Comparison of ENCODE assay signal across 9 mouse cellular contexts in genomic region chr3:87988068-87988467, GRCm38 (mm10). TPM values are rescaled to one million over a fixed set of nuclear protein-coding genes. Genes with fewer than 3 reads are reported as not detected.
DNase-seq lines count a peak whose midpoint lies in the region; ATAC-seq and TF ChIP-seq lines count a peak whose summit lies in the region.
"Had no signal": no experiment of that assay in that cellular context is flagged by ENCODE, and none has a peak within 500 bp of the region (broad histone marks: within the 10 kb centered on the region; RNA-seq: fewer than 3 reads in every experiment).

No protein-coding gene starts in this region.

- H3K9me3 ChIP-seq in embryonic facial prominence, embryonic 13.5 days = no peaks in the 10 kb centered on the region
- H3K9me3 ChIP-seq in hindbrain, postnatal 0 days (ENCODE audit: low read length) = no peaks in the 10 kb centered on the region
- H3K9me3 ChIP-seq in neural tube, embryonic 12.5 days = no peaks in the 10 kb centered on the region

- H3K27ac ChIP-seq in layer of hippocampus, adult 2 months = peak overlapping the region; percentile 15; the same call in 1 of the 2 replicates
- no peak overlapping the region for H3K27ac ChIP-seq in embryonic facial prominence, embryonic 13.5 days
- peak overlapping the region; percentile 65 for H3K27ac ChIP-seq in hindbrain, postnatal 0 days
- no peak overlapping the region for H3K27ac ChIP-seq in neural tube, embryonic 12.5 days

- no peak for DNase-seq in layer of hippocampus, adult 2 months (ENCODE audit: low spot score in 2 of 2)
- no peak for DNase-seq in layer of hippocampus, adult 11-12 months (ENCODE audit: low spot score)
- DNase-seq in hindbrain, postnatal 0 days (ENCODE audit: low spot score) = no peak
- no peak for DNase-seq in urinary bladder, postnatal 10 days (ENCODE audit: low spot score)
- DNase-seq in layer of hippocampus, adult 8-10 months (ENCODE audit: low spot score in 2 of 2) = no peak

- peak overlapping the region; percentile 69 for H3K9ac ChIP-seq in embryonic facial prominence, embryonic 13.5 days
- H3K9ac ChIP-seq in hindbrain, postnatal 0 days (replicated peaks; ENCODE audit: low read length) = peak overlapping the region; percentile 39
- peak overlapping the region; percentile 43 for H3K9ac ChIP-seq in neural tube, embryonic 12.5 days

- no peaks in the 10 kb centered on the region for H3K36me3 ChIP-seq in embryonic facial prominence, embryonic 13.5 days
- H3K36me3 ChIP-seq in hindbrain, postnatal 0 days (ENCODE audit: insufficient read depth, low read length) = no peaks in the 10 kb centered on the region
- H3K36me3 ChIP-seq in neural tube, embryonic 12.5 days = no peaks in the 10 kb centered on the region

- no peak for TF ChIP-seq CTCF in layer of hippocampus, adult 2 months (conservative IDR thresholded peaks at IDR 0.05)
- peak; percentile 35; the same call in 1 of the 2 replicates for TF ChIP-seq CTCF in hindbrain, postnatal 0 days (IDR thresholded peaks at IDR 0.05; ENCODE audit: low read depth)

- WGBS in embryonic facial prominence, embryonic 13.5 days = 2% methylated on average over 15 of the region's 15 CpGs
- 8% methylated on average over 15 of the region's 15 CpGs for WGBS in hindbrain, postnatal 0 days
- 10% methylated on average over 15 of the region's 15 CpGs for WGBS in neural tube, embryonic 12.5 days

- H3K4me3 ChIP-seq in layer of hippocampus, adult 2 months = peak overlapping the region; percentile 32; the same call in 1 of the 2 replicates
- peak overlapping the region; percentile 47 for H3K4me3 ChIP-seq in embryonic facial prominence, embryonic 13.5 days
- peak overlapping the region; percentile 30 for H3K4me3 ChIP-seq in hindbrain, postnatal 0 days (ENCODE audit: low read length)
- H3K4me3 ChIP-seq in neural tube, embryonic 12.5 days = peak overlapping the region; percentile 31

- H3K4me2 ChIP-seq in embryonic facial prominence, embryonic 13.5 days = peak overlapping the region; percentile 89
- H3K4me2 ChIP-seq in hindbrain, postnatal 0 days (ENCODE audit: low read depth, low read length) = peak overlapping the region; percentile 60
- peak overlapping the region; percentile 74 for H3K4me2 ChIP-seq in neural tube, embryonic 12.5 days (replicated peaks)

- peaks cover 49% of the 10 kb centered on the region for H3K4me1 ChIP-seq in embryonic facial prominence, embryonic 13.5 days
- H3K4me1 ChIP-seq in hindbrain, postnatal 0 days (ENCODE audit: insufficient read depth, low read length) = peaks cover 10% of the 10 kb centered on the region
- peaks cover 52% of the 10 kb centered on the region for H3K4me1 ChIP-seq in neural tube, embryonic 12.5 days

- H3K27me3 ChIP-seq in embryonic facial prominence, embryonic 13.5 days = peaks cover 56% of the 10 kb centered on the region
- H3K27me3 ChIP-seq in hindbrain, postnatal 0 days (ENCODE audit: insufficient read depth, low read length) = no peaks in the 10 kb centered on the region
- H3K27me3 ChIP-seq in neural tube, embryonic 12.5 days (replicated peaks) = peaks cover 42% of the 10 kb centered on the region

- ATAC-seq in embryonic facial prominence, embryonic 13.5 days (ENCODE audit: insufficient number of reproducible peaks, insufficient read depth, low FRiP score, low TSS enrichment, low read depth) = no peak
- peak; percentile 19 for ATAC-seq in hindbrain, postnatal 0 days
- 0 out of 2 replicates have a peak, but pooled peaks have one; percentile 1 for ATAC-seq in neural tube, embryonic 12.5 days (ENCODE audit: low FRiP score, low read depth)
- no peak for ATAC-seq in inflammation-experienced regulatory T-cells, adult 6 months

RNA-seq across cellular contexts. Expression of gene Bcan, which starts 12.0 kb away (rescaled TPM):
- total RNA-seq in layer of hippocampus, adult 2 months (2021) = 100 to 1,000 TPM; 309 to 328 TPM
- 0.39 and 0.53 TPM in 2 replicates for polyA plus RNA-seq in embryonic facial prominence, embryonic 13.5 days (2015; fragmentation: Nextera tagmentation; extraction: Ambion mirVana)
- total RNA-seq in hindbrain, postnatal 0 days (2014; rRNA removed) = 318 and 347 TPM in 2 replicates
- polyA plus RNA-seq in hindbrain, postnatal 0 days (2015; fragmentation: Nextera tagmentation; extraction: Ambion mirVana) = 229 and 237 TPM in 2 replicates
- polyA plus RNA-seq in neural tube, embryonic 12.5 days (2016; fragmentation: Nextera tagmentation; extraction: Ambion mirVana) = 2.4 and 4.1 TPM in 2 replicates
- polyA plus RNA-seq in inflammation-experienced regulatory T-cells, adult 6 months (2017; shearing (Covaris generic)) = not detected
- total RNA-seq in layer of hippocampus, adult 8-10 months (2022) = 100 to 1,000 TPM; 257 to 304 (median 278) TPM
- total RNA-seq: liver, adult 2 months had no signal
- polyA plus RNA-seq: liver, adult 2 months had no signal

RNA-seq across cellular contexts. Expression of gene Nes, which starts 17.2 kb away (rescaled TPM):
- 1 to 10 TPM; 4.0 to 4.8 TPM for total RNA-seq in layer of hippocampus, adult 2 months (2021)
- 13.8 and 17.7 TPM in 2 replicates for polyA plus RNA-seq in embryonic facial prominence, embryonic 13.5 days (2015; fragmentation: Nextera tagmentation; extraction: Ambion mirVana)
- 37.2 and 40.0 TPM in 2 replicates for total RNA-seq in hindbrain, postnatal 0 days (2014; rRNA removed)
- polyA plus RNA-seq in hindbrain, postnatal 0 days (2015; fragmentation: Nextera tagmentation; extraction: Ambion mirVana) = 14.9 and 15.7 TPM in 2 replicates
- 140 and 169 TPM in 2 replicates for polyA plus RNA-seq in neural tube, embryonic 12.5 days (2016; fragmentation: Nextera tagmentation; extraction: Ambion mirVana)
- not detected for polyA plus RNA-seq in inflammation-experienced regulatory T-cells, adult 6 months (2017; shearing (Covaris generic))
- total RNA-seq in layer of hippocampus, adult 8-10 months (2022) = 1 to 10 TPM; 4.9 to 6.5 (median 5.5) TPM

RNA-seq across cellular contexts. Expression of gene Hapln2, which starts 39.3 kb away (rescaled TPM):
- 10 to 100 TPM; 16.2 to 16.5 TPM for total RNA-seq in layer of hippocampus, adult 2 months (2021)
- 0.15 TPM in 1 of 2 replicates, not detected in the other for polyA plus RNA-seq in embryonic facial prominence, embryonic 13.5 days (2015; fragmentation: Nextera tagmentation; extraction: Ambion mirVana)
- total RNA-seq in hindbrain, postnatal 0 days (2014; rRNA removed) = 0.47 and 0.50 TPM in 2 replicates
- polyA plus RNA-seq in hindbrain, postnatal 0 days (2015; fragmentation: Nextera tagmentation; extraction: Ambion mirVana) = 1.2 and 1.5 TPM in 2 replicates
- 0.24 and 0.60 TPM in 2 replicates for polyA plus RNA-seq in neural tube, embryonic 12.5 days (2016; fragmentation: Nextera tagmentation; extraction: Ambion mirVana)
- not detected for polyA plus RNA-seq in inflammation-experienced regulatory T-cells, adult 6 months (2017; shearing (Covaris generic))
- 10 to 100 TPM; 26.0 to 34.3 (median 29.3) TPM for total RNA-seq in layer of hippocampus, adult 8-10 months (2022)
- total RNA-seq: liver, adult 2 months had no signal
- polyA plus RNA-seq: liver, adult 2 months had no signal

RNA-seq across cellular contexts. Expression of gene Crabp2, which starts 39.6 kb away (rescaled TPM):
- 1 to 10 TPM; 1.6 to 3.7 TPM for total RNA-seq in layer of hippocampus, adult 2 months (2021)
- 345 and 370 TPM in 2 replicates for polyA plus RNA-seq in embryonic facial prominence, embryonic 13.5 days (2015; fragmentation: Nextera tagmentation; extraction: Ambion mirVana)
- total RNA-seq in hindbrain, postnatal 0 days (2014; rRNA removed) = 9.8 and 28.6 TPM in 2 replicates
- polyA plus RNA-seq in hindbrain, postnatal 0 days (2015; fragmentation: Nextera tagmentation; extraction: Ambion mirVana) = 44.5 and 46.3 TPM in 2 replicates
- polyA plus RNA-seq in neural tube, embryonic 12.5 days (2016; fragmentation: Nextera tagmentation; extraction: Ambion mirVana) = 372 and 405 TPM in 2 replicates
- not detected for polyA plus RNA-seq in inflammation-experienced regulatory T-cells, adult 6 months (2017; shearing (Covaris generic))
- 1 to 10 TPM; 3.9 to 5.9 (median 4.7) TPM for total RNA-seq in layer of hippocampus, adult 8-10 months (2022)
- total RNA-seq: liver, adult 2 months had no signal
- polyA plus RNA-seq: liver, adult 2 months had no signal

RNA-seq across cellular contexts. Expression of gene Gpatch4, which starts 54.8 kb away (rescaled TPM):
- total RNA-seq in layer of hippocampus, adult 2 months (2021) = 10 to 100 TPM; 15.0 to 16.5 TPM
- 34.0 and 38.5 TPM in 2 replicates for polyA plus RNA-seq in embryonic facial prominence, embryonic 13.5 days (2015; fragmentation: Nextera tagmentation; extraction: Ambion mirVana)
- total RNA-seq in hindbrain, postnatal 0 days (2014; rRNA removed) = 6.3 and 9.0 TPM in 2 replicates
- 31.7 and 33.5 TPM in 2 replicates for polyA plus RNA-seq in hindbrain, postnatal 0 days (2015; fragmentation: Nextera tagmentation; extraction: Ambion mirVana)
- 28.9 and 29.1 TPM in 2 replicates for polyA plus RNA-seq in neural tube, embryonic 12.5 days (2016; fragmentation: Nextera tagmentation; extraction: Ambion mirVana)
- 10 to 100 TPM; 20.8 to 37.5 (median 36.6) TPM for polyA plus RNA-seq in inflammation-experienced regulatory T-cells, adult 6 months (2017; shearing (Covaris generic))
- total RNA-seq in layer of hippocampus, adult 8-10 months (2022) = 10 to 100 TPM; 14.0 to 19.9 (median 16.1) TPM

Comparison
In these comparisons a context has a peak if more than half of its experiments do, and no peak if none do; other contexts are left out.
1. H3K27ac ChIP-seq: peak in layer of hippocampus, adult 2 months (single experiment) and hindbrain, postnatal 0 days (single experiment); none in embryonic facial prominence, embryonic 13.5 days (single experiment) and neural tube, embryonic 12.5 days (single experiment).
2. ATAC-seq: peak in hindbrain, postnatal 0 days (single experiment) and neural tube, embryonic 12.5 days (single experiment); none in embryonic facial prominence, embryonic 13.5 days (single experiment) and inflammation-experienced regulatory T-cells, adult 6 months (single experiment).
3. RNA of gene Bcan, which starts 12.0 kb away (polyA plus RNA-seq): 229 to 237 TPM in hindbrain, postnatal 0 days; 2.4 to 4.1 TPM in neural tube, embryonic 12.5 days, 0.39 to 0.53 TPM in embryonic facial prominence, embryonic 13.5 days and not detected in inflammation-experienced regulatory T-cells, adult 6 months; every median in the first group is over 10 times any median in the second.
4. RNA of gene Nes, which starts 17.2 kb away (polyA plus RNA-seq): 140 to 169 TPM in neural tube, embryonic 12.5 days, 13.8 to 17.7 TPM in embryonic facial prominence, embryonic 13.5 days and 14.9 to 15.7 TPM in hindbrain, postnatal 0 days; not detected in inflammation-experienced regulatory T-cells, adult 6 months; every median in the first group is over 10 times any median in the second.
5. Peak in every context shown above with its lines, with median percentiles within 50 percentile points of each other: H3K4me3 ChIP-seq, H3K4me2 ChIP-seq and H3K9ac ChIP-seq.